Mouse (Mus musculus) gastrocnemius, adult 8-10 months (tissue): ENCODE results near the gene Nagpa. TPM values are rescaled to one million over a fixed set of nuclear protein-coding genes. Genes with fewer than 3 reads are reported as not detected.

ENCODE experiments used
- microRNA-seq: library from miRNA; unstranded; fragments of <30 nt; microRNA quantifications from one replicate; pipeline ENCODE4 v1.2.0, GENCODE M21; 2022
- total RNA-seq, 4 experiments: library from RNA; stranded (reverse); gene quantifications; 2 replicates each; pipeline ENCODE4 v1.2.4; 2022

The Nagpa gene
- total RNA-seq, 4 experiments from 2014 or later: 6.2 to 7.3 (median 6.6) TPM

Small RNAs within 50 kb of the gene (microRNA-seq; reads per million reads assigned to microRNA genes)
- gene Gm23689 (not detected), gene Gm26095 (not detected), gene Mir6364 (not detected)

Other genes with a start within 250 kb of the Nagpa start
- gene Anks3, start 239.8 kb downstream of the Nagpa start, total RNA-seq: 10 to 100 TPM in 3 of 4 experiments, 1 to 10 TPM in 1; 8.1 to 14.2 (median 12.0) TPM
- gene Sept12, start 206.2 kb downstream of the Nagpa start, total RNA-seq: not detected
- not detected for gene Smim22, start 196.7 kb downstream of the Nagpa start, total RNA-seq
- 1 to 10 TPM; 4.4 to 7.8 (median 6.0) TPM for gene Rogdi, start 190.5 kb downstream of the Nagpa start, total RNA-seq
- gene Glyr1, start 154.1 kb downstream of the Nagpa start, total RNA-seq: 10 to 100 TPM; 31.2 to 34.1 (median 33.6) TPM
- gene Ubn1, start 154.0 kb downstream of the Nagpa start, total RNA-seq: 10 to 100 TPM; 21.9 to 25.6 (median 23.0) TPM
- gene Ppl, start 71.6 kb downstream of the Nagpa start, total RNA-seq: 1 to 10 TPM; 2.1 to 4.6 (median 3.4) TPM
- 10 to 100 TPM in 2 of 4 experiments, 1 to 10 TPM in 2; 8.2 to 10.6 (median 9.9) TPM for gene Sec14l5, start 56.9 kb downstream of the Nagpa start, total RNA-seq
- 1 to 10 TPM; 2.7 to 3.5 (median 3.0) TPM for gene AU021092, start 18.3 kb upstream of the Nagpa start, total RNA-seq
- 10 to 100 TPM; 10.5 to 11.8 (median 11.0) TPM for gene Alg1, start 29.6 kb upstream of the Nagpa start, total RNA-seq
- gene Eef2kmt, start 52.0 kb upstream of the Nagpa start, total RNA-seq: 1 to 10 TPM; 6.7 to 10.0 (median 8.0) TPM